Mouse (Mus musculus) bone marrow macrophage, adult 2 months (primary cell): Measurements from ENCODE around the gene Vldlr. TPM values are rescaled to one million over a fixed set of nuclear protein-coding genes. Genes with fewer than 3 reads are reported as not detected.

Experiments
- H3K27ac ChIP-seq: 2 replicates; pipeline ENCODE4 v1.5.1; 2012; ENCODE audit warnings: low read depth, low read length; ENCODE audit not compliant: insufficient read depth
- H3K4me1 ChIP-seq: 2 replicates; pipeline ENCODE4 v1.6.1; 2012; ENCODE audit warnings: low read length; ENCODE audit not compliant: control insufficient read depth, insufficient read depth
- H3K4me3 ChIP-seq: 2 replicates; pipeline ENCODE4 v1.5.1; 2012; ENCODE audit warnings: mild to moderate bottlenecking, low read length, moderate library complexity; ENCODE audit not compliant: insufficient read depth
- CTCF ChIP-seq: IDR thresholded peaks from 2 replicates; pipeline ENCODE4 v1.5.1; 2012; ENCODE audit warnings: low read depth, mild to moderate bottlenecking, low read length, moderate library complexity
- POLR2A ChIP-seq: IDR thresholded peaks from 2 replicates; pipeline ENCODE4 v1.6.1; 2012; ENCODE audit warnings: mild to moderate bottlenecking, low read depth, low read length, borderline replicate concordance
- polyA plus RNA-seq: library from polyadenylated mRNA; stranded (reverse); fragments of >200 nt; gene quantifications from 2 replicates; pipeline ENCODE4 v1.2.4, GENCODE M21; 2012; ENCODE audit not compliant: missing spikeins, insufficient read depth, insufficient read length

Gene Vldlr
- polyA plus RNA-seq, 1 experiment, result 0.70 TPM

- H3K4me1 ChIP-seq, result no peaks in the 10 kb centered on the region
- H3K4me3 ChIP-seq, result no peak overlapping the region
- TF ChIP-seq CTCF, result no peak
- TF ChIP-seq POLR2A, result no peak
- H3K27ac ChIP-seq, result no peak overlapping the region
Observed at GRCm38 (mm10) chr19:27227131-27227530, 10.8 kb downstream of the Vldlr start.

GRCm38 (mm10) chr19:27228254-27228653, 12.0 kb downstream of the Vldlr start:
- Histone ChIP-seq H3K4me3 (no peak overlapping the region), H3K27ac (no peak overlapping the region), H3K4me1 (no peaks in the 10 kb centered on the region)
- TF ChIP-seq CTCF, result no peak
- no peak for TF ChIP-seq POLR2A

- Histone ChIP-seq H3K4me3 (no peak overlapping the region), H3K4me1 (no peaks in the 10 kb centered on the region), H3K27ac (no peak overlapping the region)
- TF ChIP-seq CTCF, result no peak
- no peak for TF ChIP-seq POLR2A
Observed at GRCm38 (mm10) chr19:27233386-27233785, 17.1 kb downstream of the Vldlr start.

DNA sequence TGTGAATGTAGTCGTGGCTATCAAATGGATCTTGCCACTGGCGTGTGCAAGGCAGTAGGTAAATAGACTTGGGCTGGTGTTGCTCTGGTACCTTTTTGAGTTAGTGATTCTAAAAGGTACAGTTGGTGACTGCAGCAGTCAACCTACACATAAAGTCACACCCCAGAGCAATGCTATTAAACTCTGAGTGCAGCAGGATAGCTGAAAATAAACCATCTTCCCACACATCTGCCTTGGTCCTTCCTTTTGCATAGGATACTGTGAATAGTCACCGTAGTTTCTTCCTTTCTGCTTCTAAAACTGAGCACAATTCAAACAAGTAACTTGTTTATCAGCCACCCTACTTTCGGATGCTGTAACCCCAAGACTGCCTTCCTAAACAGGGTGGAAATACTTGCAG, 23.6 kb downstream of the Vldlr start:
- H3K4me3 ChIP-seq, result no peak overlapping the region
- TF ChIP-seq CTCF (no peak), POLR2A (no peak)
- H3K27ac ChIP-seq, result no peak overlapping the region
- no peaks in the 10 kb centered on the region for H3K4me1 ChIP-seq

GRCm38 (mm10) chr19:27243527-27243926, 27.2 kb downstream of the Vldlr start:
- TF ChIP-seq POLR2A (no peak), CTCF (no peak)
- no peak overlapping the region for H3K4me3 ChIP-seq
- H3K4me1 ChIP-seq, result no peaks in the 10 kb centered on the region
- H3K27ac ChIP-seq, result no peak overlapping the region

GRCm38 (mm10) chr19:27254756-27255155, 38.5 kb downstream of the Vldlr start:
- Histone ChIP-seq H3K27ac (no peak overlapping the region), H3K4me1 (no peaks in the 10 kb centered on the region), H3K4me3 (no peak overlapping the region)
- TF ChIP-seq POLR2A (no peak), CTCF (no peak)

GRCm38 (mm10) chr19:27255678-27256077, 39.4 kb downstream of the Vldlr start:
- Histone ChIP-seq H3K4me3 (no peak overlapping the region), H3K4me1 (no peaks in the 10 kb centered on the region), H3K27ac (no peak overlapping the region)
- no peak for TF ChIP-seq CTCF
- no peak for TF ChIP-seq POLR2A

DNA sequence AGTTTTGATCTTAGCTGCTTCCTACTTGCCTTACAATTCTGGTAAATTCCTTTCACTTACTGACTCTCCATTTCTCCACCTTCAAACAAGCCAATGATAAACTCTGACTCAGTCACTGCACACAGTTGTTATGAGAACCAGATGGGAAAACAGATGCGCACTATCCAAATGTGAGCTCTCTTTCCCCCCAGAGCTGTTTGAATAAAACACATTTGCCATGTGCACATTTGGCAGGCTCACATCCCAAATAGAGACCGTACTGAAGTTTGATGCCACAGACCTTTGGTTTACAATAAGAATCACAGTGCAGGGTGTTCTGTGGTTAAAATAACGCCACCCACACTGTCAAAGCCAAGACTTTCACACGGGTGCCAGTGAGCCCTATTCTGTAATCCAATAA, 43.8 kb downstream of the Vldlr start:
- TF ChIP-seq POLR2A (no peak), CTCF (no peak)
- Histone ChIP-seq H3K4me3 (no peak overlapping the region), H3K27ac (no peak overlapping the region), H3K4me1 (no peaks in the 10 kb centered on the region)

DNA sequence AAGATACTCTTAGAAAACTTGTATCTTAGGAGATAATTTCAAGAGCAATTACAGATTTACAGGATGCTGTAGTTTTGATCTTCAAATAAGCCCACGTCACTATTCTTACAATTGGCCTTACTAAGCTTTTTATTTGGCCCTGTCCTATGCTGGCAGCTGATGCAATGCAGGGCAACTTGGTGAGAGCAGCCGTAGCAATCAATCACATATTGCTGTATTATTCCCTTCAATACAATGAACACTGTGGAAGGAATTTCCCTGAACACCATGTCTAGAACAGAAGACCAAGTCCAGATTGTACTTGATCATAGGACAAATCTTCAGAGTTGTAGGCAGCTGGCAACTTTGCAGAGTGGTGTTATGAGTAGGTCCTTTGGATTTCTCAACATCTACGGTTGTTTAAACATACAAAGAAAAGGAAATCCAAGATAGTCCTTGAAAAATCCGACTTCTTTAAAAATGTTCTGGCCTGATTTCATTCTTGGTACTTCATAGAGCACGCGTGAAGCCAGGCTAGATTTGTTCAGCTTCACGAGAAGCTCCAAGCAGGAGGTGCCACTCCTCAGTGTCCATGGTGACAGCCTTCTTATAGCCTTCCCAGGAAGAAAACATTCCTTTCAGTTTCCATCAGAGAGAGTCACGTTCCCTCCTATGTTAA, 44.5 kb downstream of the Vldlr start:
- no peaks in the 10 kb centered on the region for H3K4me1 ChIP-seq
- H3K27ac ChIP-seq, result no peak overlapping the region
- H3K4me3 ChIP-seq, result no peak overlapping the region
- TF ChIP-seq CTCF (no peak), POLR2A (no peak)

DNA sequence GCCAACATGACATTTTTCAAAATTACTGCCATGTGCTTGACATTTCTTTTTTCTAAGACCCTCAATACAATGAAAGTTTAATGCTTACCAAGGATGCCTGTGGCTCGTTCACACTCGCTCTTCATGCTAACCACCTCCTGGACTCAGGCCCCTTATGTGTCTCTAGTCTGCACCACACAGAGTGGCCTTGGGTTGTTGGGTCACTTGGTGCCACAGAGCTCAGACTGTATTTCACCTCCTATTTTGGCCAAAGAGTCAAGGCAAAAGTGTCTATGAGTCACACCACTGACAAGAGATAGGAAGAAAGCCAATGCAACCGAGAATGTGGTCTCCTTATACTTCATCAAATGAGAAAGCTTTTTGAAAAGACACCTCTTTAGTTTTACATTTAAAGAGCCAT, 45.9 kb downstream of the Vldlr start:
- Histone ChIP-seq H3K4me3 (no peak overlapping the region), H3K27ac (no peak overlapping the region), H3K4me1 (no peaks in the 10 kb centered on the region)
- TF ChIP-seq POLR2A, result no peak
- TF ChIP-seq CTCF, result no peak

DNA sequence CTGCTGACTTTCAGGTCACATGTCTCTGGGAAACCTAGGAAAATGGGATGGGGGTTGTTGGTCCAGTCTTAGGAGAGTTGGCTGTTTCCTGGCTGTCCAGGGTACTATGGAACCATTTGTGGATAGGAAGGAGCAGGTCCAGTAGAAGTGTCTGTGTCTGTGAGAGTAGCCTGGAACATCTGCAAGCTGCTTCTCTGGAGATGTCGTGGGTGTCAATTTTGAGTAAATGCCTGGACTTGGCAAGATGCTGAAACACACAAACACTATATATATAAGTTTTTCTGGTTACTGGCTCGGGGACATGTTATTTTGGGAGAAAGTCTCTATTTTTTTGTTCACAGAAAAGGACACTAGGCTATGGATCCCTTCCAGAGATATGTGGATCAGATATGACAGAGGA, 57.1 kb downstream of the Vldlr start:
- no peak for TF ChIP-seq POLR2A
- TF ChIP-seq CTCF, result no peak
- peaks cover 13% of the 10 kb centered on the region for H3K4me1 ChIP-seq

More for the DNA sequence above, 57.1 kb downstream of the Vldlr start:
- H3K27ac ChIP-seq, result no peak overlapping the region
- no peak overlapping the region for H3K4me3 ChIP-seq
